Mouse (Mus musculus) heart, adult 9 months (tissue): Measurements from ENCODE around the gene Gmpr2.

Source experiments
- DNase-seq, 2 experiments: peaks; one replicate each; pipeline ENCODE4 v3.0.0; 2022; ENCODE audit warnings: low spot score in 2 of 2

Gene Gmpr2

GRCm38 (mm10) chr14:55681160-55682117 lies 9.7 kb downstream of the Gmpr2 start, which contains the start of gene Tinf2:
Gene Tinf2, minus strand, starts transcription at chr14:55681820.
- DNase-seq: peak; percentile 93

DNA sequence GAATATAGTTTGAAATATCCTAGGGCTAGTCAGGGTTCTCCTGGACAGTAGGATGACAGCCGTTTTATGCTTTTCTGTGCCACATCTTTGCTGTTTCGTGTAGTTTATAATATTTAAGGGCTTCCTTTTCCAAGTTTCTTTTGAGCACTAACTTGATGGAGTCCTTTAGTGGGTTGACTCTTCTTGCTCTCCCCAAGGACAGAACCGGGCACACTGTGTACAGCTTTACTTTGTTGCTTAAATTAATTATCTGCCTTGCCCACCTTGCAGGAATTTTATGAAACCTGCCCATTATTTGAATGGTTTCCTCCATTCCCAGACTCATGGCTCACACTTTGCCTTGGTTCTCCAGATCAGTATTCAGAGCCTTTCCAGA lies 10.4 kb downstream of the Gmpr2 start:
- no peak for DNase-seq

GRCm38 (mm10) chr14:55689433-55689832 lies 17.7 kb downstream of the Gmpr2 start:
- no peak for DNase-seq

- no peak for DNase-seq
Measured at GRCm38 (mm10) chr14:55697226-55697625, 25.5 kb downstream of the Gmpr2 start.

DNA sequence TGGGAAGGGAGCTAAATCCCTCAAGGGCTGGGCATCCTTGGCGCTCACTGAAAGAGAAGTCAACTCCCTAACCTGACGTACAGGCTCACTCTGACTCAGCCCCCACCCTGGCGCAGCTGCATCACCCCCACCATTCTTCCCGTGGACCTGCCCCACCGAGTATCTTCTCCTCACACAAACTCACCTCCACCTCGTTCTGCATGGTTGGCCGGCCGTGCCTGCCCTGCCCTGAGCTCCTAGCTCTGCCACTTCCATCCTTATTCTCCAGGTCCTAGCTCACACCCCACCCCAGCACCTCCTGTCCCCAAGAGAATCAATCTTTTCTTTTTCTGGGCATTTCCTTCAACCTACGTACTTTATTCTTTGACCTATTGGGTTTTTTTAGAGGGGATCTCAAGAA lies 29.4 kb downstream of the Gmpr2 start:
- no peak for DNase-seq

GRCm38 (mm10) chr14:55702761-55703160 lies 31.0 kb downstream of the Gmpr2 start:
- DNase-seq: no peak

GRCm38 (mm10) chr14:55706051-55706600 lies 34.4 kb downstream of the Gmpr2 start:
- DNase-seq: no peak

DNA sequence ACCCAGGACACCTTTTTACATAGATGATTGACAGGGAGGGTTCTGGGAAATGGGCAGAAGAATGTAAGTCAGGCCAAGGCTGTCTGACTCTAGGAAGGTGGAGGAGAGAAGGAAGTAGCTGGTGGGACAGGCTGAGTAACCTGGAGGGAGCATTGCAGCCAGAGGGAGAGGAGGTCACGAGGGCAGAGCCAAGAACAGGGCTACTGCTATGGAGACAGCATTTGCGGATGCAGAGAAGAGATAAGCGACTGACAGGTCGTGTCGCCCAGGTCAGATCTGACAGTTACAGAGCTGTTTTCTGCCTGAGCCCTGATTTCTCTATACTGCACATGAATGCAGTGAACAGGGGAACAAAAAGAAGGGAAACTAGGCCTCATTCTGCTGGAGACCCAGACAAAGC lies 35.7 kb downstream of the Gmpr2 start:
- DNase-seq: no peak

- DNase-seq: no peak
Measured at GRCm38 (mm10) chr14:55709509-55709908, 37.8 kb downstream of the Gmpr2 start.

DNA sequence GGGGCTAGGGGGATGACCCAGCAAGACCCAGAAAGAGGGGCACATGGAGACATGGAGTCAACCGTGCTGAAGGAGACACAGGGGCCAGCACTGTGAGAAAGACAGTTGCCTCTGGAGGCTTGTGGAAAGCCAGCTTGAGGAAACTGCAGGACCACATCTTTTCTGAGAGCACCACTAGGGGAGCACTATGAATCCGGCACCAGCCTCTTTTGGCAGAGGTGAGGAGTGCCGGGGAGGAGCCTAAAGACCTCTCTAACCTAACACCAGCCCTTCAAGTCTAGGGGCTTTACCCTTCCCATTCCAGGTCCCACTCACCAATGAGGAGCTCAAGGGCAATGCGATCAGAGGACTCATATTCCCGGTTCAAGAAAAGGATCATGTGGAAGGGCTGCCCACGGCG lies 40.0 kb downstream of the Gmpr2 start:
- DNase-seq: no peak

DNA sequence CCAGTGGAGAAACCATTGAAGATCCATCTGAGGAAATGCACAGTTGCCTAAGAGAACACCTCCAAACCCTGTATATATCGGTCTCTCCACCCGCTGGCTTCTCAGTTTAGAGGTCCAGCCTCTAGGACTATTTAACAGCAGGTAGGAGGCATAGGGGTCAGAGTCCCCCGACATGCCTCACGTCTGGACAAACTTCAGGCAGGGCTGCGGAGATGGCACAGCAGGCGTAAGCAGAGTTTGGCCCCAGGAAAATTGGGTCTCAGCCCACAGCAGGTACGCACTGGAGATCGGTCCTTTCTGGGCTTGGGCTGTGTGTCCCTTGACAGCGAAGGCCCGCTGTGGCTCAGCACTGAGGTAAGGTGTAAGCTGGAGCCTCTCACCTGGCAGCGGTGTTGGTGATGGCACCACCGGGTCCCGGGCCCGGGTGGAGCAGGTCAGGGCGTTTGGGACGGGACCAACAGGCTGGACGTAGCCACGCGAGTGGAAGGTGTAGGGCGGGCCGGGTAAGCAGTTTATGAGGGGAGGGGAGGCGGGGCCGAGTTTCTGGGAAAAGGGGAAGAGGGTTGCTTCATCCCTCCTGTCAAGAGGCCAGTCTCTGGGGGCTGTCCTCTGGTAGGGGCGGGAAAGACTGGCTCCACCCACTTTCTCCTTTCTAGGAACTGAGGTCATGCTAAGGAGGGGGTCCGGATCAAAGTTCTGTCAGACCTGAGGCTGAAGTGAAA lies 41.4 kb downstream of the Gmpr2 start:
- DNase-seq: peak; percentile 40 to 43

GRCm38 (mm10) chr14:55713729-55714122 lies 42.0 kb downstream of the Gmpr2 start, which contains the start of gene Tgm1:
Gene Tgm1, minus strand, starts transcription at chr14:55713926.
- no peak for DNase-seq

DNA sequence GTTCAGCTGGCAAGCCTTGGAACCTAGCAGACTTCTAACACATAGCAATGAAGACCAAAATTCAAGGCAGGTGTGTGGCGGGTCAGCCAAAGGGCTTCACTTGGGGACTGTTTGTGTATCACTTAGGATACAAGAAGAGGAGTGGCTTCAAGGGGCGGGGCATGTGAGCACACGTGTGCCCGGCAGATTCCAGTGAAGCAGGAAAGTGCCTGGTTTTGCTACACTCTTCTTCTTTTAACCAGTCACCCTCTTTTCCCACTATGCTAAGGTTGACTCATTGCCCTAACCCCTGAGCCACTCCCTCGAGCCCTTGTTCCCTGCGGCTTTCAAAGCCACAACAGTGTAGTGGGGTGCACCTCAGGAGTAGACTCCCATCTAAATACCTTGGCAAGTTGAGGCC lies 43.2 kb downstream of the Gmpr2 start:
- no peak for DNase-seq

GRCm38 (mm10) chr14:55716271-55716670 lies 44.5 kb downstream of the Gmpr2 start:
- no peak for DNase-seq

DNA sequence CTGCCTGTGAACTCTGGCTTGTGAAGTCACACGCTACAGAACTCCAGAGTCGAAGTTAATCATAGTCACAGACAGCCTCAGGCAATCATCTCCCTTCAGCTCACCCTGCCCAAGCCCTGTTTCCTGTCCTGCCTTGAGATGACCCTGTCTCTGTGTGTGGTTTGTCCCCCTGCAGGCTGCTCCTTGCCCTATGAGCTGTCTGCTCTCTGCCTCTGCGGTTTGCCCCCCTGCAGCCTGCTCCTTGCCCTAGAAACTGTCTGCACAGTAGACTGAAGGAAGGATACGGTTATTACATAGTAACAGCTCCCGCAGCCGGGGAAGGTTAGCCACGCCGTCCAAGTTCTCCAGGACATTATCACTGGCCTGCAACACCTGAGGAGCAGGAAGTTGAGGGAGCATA lies 45.1 kb downstream of the Gmpr2 start:
- DNase-seq: no peak

GRCm38 (mm10) chr14:55719737-55720136 lies 48.0 kb downstream of the Gmpr2 start:
- DNase-seq: no peak

DNA sequence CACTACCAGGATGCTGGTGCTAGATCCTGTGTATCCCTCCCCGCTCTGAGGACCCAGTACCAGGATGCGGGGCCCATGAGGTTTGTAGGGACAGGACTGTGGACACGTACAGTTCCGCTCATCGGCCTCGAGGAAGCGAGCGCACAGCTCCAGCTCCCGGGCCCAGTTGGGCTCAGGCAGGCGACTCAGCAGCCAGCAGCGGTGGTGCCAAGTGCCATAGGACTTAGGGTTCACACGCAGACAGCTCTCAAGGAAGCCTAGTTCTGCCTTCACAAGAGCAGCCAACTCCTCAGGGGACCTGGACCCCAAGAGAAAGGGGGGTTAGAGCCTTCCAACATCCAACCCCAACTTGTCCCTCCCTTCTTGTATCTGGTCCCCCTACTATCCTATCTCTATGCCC lies 48.9 kb downstream of the Gmpr2 start:
- DNase-seq: no peak

DNA sequence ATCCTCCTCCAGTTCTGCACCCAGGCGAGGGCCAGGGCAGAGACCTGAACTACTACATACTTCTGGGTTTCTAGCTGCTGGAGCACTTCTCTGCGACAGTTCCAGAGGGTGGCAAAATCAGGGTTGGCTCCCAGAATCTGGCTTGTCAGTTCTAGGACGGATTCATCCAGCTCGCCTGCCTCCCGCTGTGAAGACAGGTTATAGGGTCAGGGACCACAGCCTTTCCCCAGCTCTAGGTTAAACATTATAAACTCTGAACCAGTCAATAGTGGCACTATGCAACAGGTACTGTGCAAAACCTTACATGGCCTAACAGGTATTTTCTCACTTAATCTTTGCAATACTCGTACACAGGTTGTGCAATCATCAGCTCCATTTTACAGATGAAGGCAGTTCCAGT lies 49.3 kb downstream of the Gmpr2 start:
- no peak for DNase-seq

GRCm38 (mm10) chr14:55721700-55722437 lies 50.1 kb downstream of the Gmpr2 start, which contains the start of gene Rabggta:
Gene Rabggta, minus strand, starts transcription at chr14:55722263.
- peak; percentile 81 to 89 for DNase-seq

DNA sequence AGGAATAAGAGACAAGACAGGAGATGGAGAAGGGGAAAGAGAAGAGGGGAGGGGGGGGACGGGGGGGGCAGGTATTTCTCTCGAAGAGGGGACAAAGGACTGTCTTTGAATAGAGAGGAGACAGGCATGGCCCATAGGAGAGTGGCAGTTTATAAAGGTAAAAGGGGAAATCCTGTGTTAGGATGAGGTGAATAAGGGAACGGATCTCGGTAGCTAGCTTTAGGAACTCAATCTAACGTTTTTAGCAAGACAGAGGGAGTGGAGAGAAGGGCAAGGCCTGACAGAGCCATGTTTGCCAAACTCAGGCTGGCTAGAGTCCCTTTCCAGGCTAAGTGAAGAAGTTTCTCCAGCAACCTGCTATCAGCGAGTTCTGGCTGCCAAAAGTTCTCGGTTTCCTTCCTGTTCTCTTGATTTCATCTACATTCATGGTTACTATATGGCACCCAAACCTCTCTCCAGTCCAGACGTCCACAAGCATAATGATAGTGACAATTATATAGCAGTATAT lies 50.8 kb downstream of the Gmpr2 start:
- no peak for DNase-seq

GRCm38 (mm10) chr14:55723433-55723832 lies 51.7 kb downstream of the Gmpr2 start:
- DNase-seq: no peak
